Mouse (Mus musculus) kidney, embryonic 16.5 days (tissue): Measurements from ENCODE around the gene Iqsec3. TPM values are rescaled to one million over a fixed set of nuclear protein-coding genes. Genes with fewer than 3 reads are reported as not detected.

Source experiments
- ATAC-seq: fragments of 200-750 bp; cut with Nextera tagmentation; 2 replicates; pipeline ENCODE4 v1.8.0; 2017; ENCODE audit warnings: moderate TSS enrichment; ENCODE audit not compliant: low FRiP score, low TSS enrichment
- H3K27ac ChIP-seq: fragments of 300-500 bp; sonication (generic); 2 replicates; pipeline ENCODE4 v1.5.1; 2014; ENCODE audit warnings: low read length
- H3K27me3 ChIP-seq: fragments of 300-500 bp; sonication (generic); 2 replicates; pipeline ENCODE4 v1.6.1; 2014; ENCODE audit warnings: low read length, control low read depth, mixed read lengths; ENCODE audit not compliant: insufficient read depth
- H3K36me3 ChIP-seq: fragments of 300-500 bp; sonication (generic); 2 replicates; pipeline ENCODE4 v1.6.1; 2014; ENCODE audit warnings: low read length, control low read depth, mixed read lengths; ENCODE audit not compliant: insufficient read depth
- H3K4me1 ChIP-seq: fragments of 300-500 bp; sonication (generic); 2 replicates; pipeline ENCODE4 v1.6.1; 2014; ENCODE audit warnings: low read length, control low read depth, mixed read lengths; ENCODE audit not compliant: insufficient read depth
- H3K4me2 ChIP-seq: fragments of 300-500 bp; sonication (generic); replicated peaks from 2 replicates; pipeline ENCODE4 v1.6.1; 2014; ENCODE audit warnings: low read depth, low read length
- H3K4me3 ChIP-seq: fragments of 300-500 bp; sonication (generic); 2 replicates; pipeline ENCODE4 v1.5.1; 2014; ENCODE audit warnings: mild to moderate bottlenecking, low read length
- H3K9ac ChIP-seq: fragments of 300-500 bp; sonication (generic); replicated peaks from 2 replicates; pipeline ENCODE4 v1.6.1; 2014; ENCODE audit warnings: low read length
- H3K9me3 ChIP-seq: fragments of 300-500 bp; sonication (generic); 2 replicates; pipeline ENCODE4 v1.6.1; 2016; ENCODE audit warnings: low read length, control low read depth
- WGBS: fragments of 180-500 bp; shearing (Covaris S2); extraction: QIAGEN DNeasy Blood & Tissue Kit; methylation state at CpG from one replicate; pipeline ENCODE4 v1.1.7; 2014; 5-methylcytosine and 5-hydroxymethylcytosine counted together
- polyA plus RNA-seq: library from polyadenylated mRNA; unstranded; fragments of >200 nt; fragmentation: Nextera tagmentation; extraction: Ambion mirVana; gene quantifications from 2 replicates; pipeline ENCODE4 v1.2.1, GENCODE M21; 2015

Gene Iqsec3
- polyA plus RNA-seq: 0.04 and 0.09 TPM in 2 replicates

DNA sequence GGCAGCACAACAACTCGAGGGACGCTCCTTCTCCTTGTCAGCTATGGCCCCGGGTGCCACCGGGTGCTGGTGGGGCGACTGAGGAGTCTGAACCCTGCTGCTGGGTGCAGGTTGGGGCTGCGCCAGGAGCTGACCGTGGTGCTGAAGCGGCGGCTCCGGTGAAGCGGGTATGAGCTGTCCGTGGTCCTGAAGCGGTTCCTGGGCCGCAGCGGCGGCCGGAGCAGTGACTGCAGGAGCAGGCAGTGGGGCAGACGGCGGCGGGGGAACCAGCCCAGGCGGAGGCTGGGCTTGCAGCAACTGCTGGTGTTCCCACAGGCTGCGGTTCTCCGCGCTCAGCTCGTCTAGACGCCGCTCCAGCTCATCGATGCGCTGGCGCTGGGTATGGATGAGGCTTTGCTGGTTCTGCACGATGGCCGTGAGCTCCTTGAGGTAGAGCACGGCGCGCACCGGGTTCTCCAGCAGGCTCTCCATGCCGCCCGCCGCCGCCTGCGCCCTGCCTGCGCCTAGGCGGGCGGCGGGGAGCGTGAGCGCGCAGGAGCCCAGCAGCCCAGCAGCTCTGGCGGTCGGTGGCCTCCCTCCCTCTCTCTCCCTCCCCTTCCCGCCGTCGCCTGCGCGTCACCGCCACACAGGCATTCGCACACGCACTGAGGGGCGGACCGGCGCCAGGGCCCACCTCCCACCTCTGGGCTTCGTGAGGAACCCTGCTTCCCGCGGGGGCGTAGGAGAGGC, at the start of gene Iqsec3:
Gene Iqsec3, minus strand, starts transcription at position 586 of the 729 bp plus-strand sequence.
- no peaks in the 10 kb centered on the region for H3K9me3 ChIP-seq
- under 1% methylated on average over 60 of the region's 65 CpGs for WGBS
- H3K27ac ChIP-seq: no peak within 1 kb of the TSS
- H3K9ac ChIP-seq: no peak within 1 kb of the TSS
- H3K27me3 ChIP-seq: peaks cover 19% of the 10 kb centered on the region
- peaks cover 5% of the 10 kb centered on the region; the same call in 1 of the 2 replicates for H3K4me1 ChIP-seq
- no peaks in the 10 kb centered on the region for H3K36me3 ChIP-seq
- H3K4me3 ChIP-seq: peak within 1 kb of the TSS; percentile 35
- ATAC-seq: peak; percentile 99
- H3K4me2 ChIP-seq: peak within 1 kb of the TSS; percentile 63

DNA sequence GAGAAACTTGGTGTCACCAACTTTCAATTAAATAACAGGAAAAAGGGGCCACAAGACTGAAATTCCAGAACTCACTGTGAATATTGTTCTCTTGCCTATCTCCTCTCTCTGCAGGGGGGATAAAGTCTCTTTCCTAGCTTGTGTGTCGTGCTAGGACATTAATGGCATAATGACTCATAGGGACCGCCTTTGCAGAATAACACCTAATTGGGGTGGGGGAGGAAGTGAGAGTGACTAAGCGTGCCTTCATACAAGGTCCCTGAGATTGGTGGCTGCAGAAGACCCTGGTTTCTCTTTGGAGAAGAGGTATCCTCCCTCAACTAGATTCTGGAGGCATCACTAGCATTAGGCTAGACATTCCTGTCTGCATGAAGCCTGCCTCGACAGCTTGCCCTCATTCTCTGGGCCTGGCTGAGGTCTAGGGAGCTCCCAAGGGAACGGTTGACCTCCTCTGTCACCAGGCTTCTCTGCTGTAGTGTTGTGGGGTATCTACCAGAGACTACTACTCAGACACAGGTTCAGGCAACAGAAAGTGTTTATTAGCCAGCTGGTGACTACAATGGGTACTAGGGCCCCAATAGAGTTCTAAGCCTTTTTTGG, 48.7 kb upstream of the Iqsec3 start:
- no peaks in the 10 kb centered on the region for H3K9me3 ChIP-seq
- 67% methylated on average over 5 of the region's 5 CpGs for WGBS
- H3K4me2 ChIP-seq: no peak overlapping the region
- ATAC-seq: no peak
- no peak overlapping the region for H3K27ac ChIP-seq
- no peak overlapping the region for H3K9ac ChIP-seq
- no peak overlapping the region for H3K4me3 ChIP-seq
- no peaks in the 10 kb centered on the region for H3K27me3 ChIP-seq
- no peaks in the 10 kb centered on the region for H3K36me3 ChIP-seq
- H3K4me1 ChIP-seq: no peaks in the 10 kb centered on the region

GRCm38 (mm10) chr6:121521030-121521429, 47.6 kb upstream of the Iqsec3 start:
- Histone ChIP-seq H3K27ac (no peak overlapping the region), H3K4me3 (no peak overlapping the region), H3K36me3 (no peaks in the 10 kb centered on the region), H3K27me3 (no peaks in the 10 kb centered on the region), H3K4me2 (no peak overlapping the region), H3K9me3 (no peaks in the 10 kb centered on the region), H3K4me1 (no peaks in the 10 kb centered on the region), H3K9ac (no peak overlapping the region)
- WGBS: 71% methylated on average over 3 of the region's 3 CpGs
- ATAC-seq: no peak

GRCm38 (mm10) chr6:121519896-121520295, 46.4 kb upstream of the Iqsec3 start:
- H3K4me2 ChIP-seq: no peak overlapping the region
- no peak overlapping the region for H3K9ac ChIP-seq
- H3K36me3 ChIP-seq: no peaks in the 10 kb centered on the region
- 61% methylated on average over 2 of the region's 2 CpGs for WGBS
- H3K4me1 ChIP-seq: no peaks in the 10 kb centered on the region
- no peaks in the 10 kb centered on the region for H3K9me3 ChIP-seq
- no peak for ATAC-seq
- no peak overlapping the region for H3K27ac ChIP-seq
- H3K4me3 ChIP-seq: no peak overlapping the region
- no peaks in the 10 kb centered on the region for H3K27me3 ChIP-seq

DNA sequence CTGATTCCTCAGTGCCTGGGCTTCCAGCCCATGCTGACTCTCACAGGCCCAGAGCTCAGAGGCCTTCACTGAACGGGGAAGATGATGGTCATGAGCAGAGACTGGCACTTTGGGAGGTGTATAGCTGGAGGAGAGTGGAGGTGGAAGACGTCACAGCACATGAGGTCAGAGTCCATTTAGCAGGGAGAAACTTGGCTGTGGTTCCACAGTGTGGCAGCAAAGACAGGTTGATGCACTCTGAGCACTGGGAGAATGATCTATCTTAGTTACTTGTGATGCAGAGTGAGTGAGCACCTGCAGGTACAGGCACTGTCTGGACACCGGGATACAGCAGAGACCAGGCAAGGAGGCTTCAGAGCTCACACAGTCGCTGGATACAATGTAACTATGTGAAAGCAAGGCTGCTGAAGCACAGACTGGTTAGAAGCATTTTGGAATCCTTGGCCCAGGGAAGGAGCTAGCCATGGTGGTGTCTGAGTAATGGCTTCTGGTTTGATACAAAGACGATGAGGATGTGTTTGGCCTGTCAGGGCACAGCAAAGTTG, 45.9 kb upstream of the Iqsec3 start:
- Histone ChIP-seq H3K4me3 (no peak overlapping the region), H3K27ac (no peak overlapping the region), H3K27me3 (no peaks in the 10 kb centered on the region), H3K36me3 (no peaks in the 10 kb centered on the region), H3K4me2 (no peak overlapping the region), H3K9me3 (no peaks in the 10 kb centered on the region), H3K4me1 (no peaks in the 10 kb centered on the region), H3K9ac (no peak overlapping the region)
- 76% methylated on average over 5 of the region's 5 CpGs for WGBS
- no peak for ATAC-seq

DNA sequence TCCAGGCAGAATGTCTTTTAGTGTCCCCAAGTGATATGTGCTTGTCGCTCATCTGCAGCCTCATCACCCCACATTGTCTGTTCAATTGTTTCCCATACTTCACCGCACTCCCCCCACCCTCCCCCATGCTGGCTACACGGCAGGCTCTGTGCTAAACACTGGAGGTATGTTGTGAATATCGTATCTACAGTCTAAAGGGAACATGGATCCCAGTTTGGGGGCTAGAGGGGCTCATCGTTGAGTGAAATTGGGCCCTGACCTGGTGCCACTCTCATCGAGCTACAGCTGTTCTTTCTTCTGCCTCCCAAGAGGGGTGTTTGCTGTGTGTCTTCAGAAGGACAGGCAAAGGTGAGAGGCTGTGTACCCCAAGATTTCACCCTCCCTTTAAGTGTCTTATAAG, 44.2 kb upstream of the Iqsec3 start:
- Histone ChIP-seq H3K4me3 (no peak overlapping the region), H3K4me1 (no peaks in the 10 kb centered on the region), H3K36me3 (no peaks in the 10 kb centered on the region), H3K27ac (no peak overlapping the region), H3K9ac (no peak overlapping the region), H3K27me3 (no peaks in the 10 kb centered on the region), H3K9me3 (no peaks in the 10 kb centered on the region), H3K4me2 (no peak overlapping the region)
- 82% methylated on average over 6 of the region's 6 CpGs for WGBS
- ATAC-seq: no peak

- WGBS: 78% methylated on average over 3 of the region's 3 CpGs
- no peak overlapping the region for H3K9ac ChIP-seq
- H3K4me1 ChIP-seq: no peaks in the 10 kb centered on the region
- H3K36me3 ChIP-seq: no peaks in the 10 kb centered on the region
- no peaks in the 10 kb centered on the region; the same call in 1 of the 2 replicates for H3K9me3 ChIP-seq
- H3K27ac ChIP-seq: no peak overlapping the region
- H3K27me3 ChIP-seq: no peaks in the 10 kb centered on the region
- H3K4me2 ChIP-seq: no peak overlapping the region
- peak; percentile 67 for ATAC-seq
- H3K4me3 ChIP-seq: no peak overlapping the region
These were observed 36.9 kb upstream of the Iqsec3 start for GRCm38 (mm10) chr6:121510381-121510780.

- Histone ChIP-seq H3K4me1 (no peaks in the 10 kb centered on the region), H3K4me3 (no peak overlapping the region), H3K36me3 (no peaks in the 10 kb centered on the region), H3K27ac (no peak overlapping the region), H3K27me3 (no peaks in the 10 kb centered on the region), H3K4me2 (no peak overlapping the region), H3K9me3 (no peaks in the 10 kb centered on the region; the same call in 1 of the 2 replicates), H3K9ac (no peak overlapping the region)
- no peak for ATAC-seq
- 73% methylated on average over 7 of the region's 7 CpGs for WGBS
These were observed 36.4 kb upstream of the Iqsec3 start for GRCm38 (mm10) chr6:121509871-121510270.

DNA sequence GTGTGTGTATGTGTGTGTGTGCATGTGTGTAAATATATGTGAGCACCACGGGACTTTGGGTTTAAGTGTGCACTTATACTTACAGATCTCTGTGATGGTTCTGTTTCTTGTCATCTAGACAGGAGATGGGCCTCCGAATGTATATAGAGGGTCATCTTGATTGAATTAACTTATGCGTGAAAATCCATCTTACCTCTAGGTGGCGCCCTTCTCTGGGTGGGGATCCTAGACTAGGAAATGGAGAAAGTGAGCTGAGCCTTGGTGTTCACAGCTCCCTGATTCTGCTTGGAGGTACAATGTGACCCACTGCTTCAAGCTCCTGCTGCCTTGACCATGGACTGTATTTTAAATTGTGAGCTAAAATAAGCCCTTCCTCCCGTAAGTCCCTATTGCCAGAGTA, 34.8 kb upstream of the Iqsec3 start:
- H3K36me3 ChIP-seq: no peaks in the 10 kb centered on the region
- no peak overlapping the region for H3K9ac ChIP-seq
- H3K27ac ChIP-seq: no peak overlapping the region
- no peaks in the 10 kb centered on the region; the same call in 1 of the 2 replicates for H3K9me3 ChIP-seq
- no peaks in the 10 kb centered on the region for H3K27me3 ChIP-seq
- 72% methylated on average over 5 of the region's 5 CpGs for WGBS
- no peaks in the 10 kb centered on the region for H3K4me1 ChIP-seq
- H3K4me2 ChIP-seq: no peak overlapping the region
- no peak overlapping the region for H3K4me3 ChIP-seq
- no peak for ATAC-seq

GRCm38 (mm10) chr6:121501044-121501638, 27.7 kb upstream of the Iqsec3 start:
- Histone ChIP-seq H3K27me3 (no peaks in the 10 kb centered on the region), H3K27ac (no peak overlapping the region), H3K4me2 (no peak overlapping the region), H3K36me3 (no peaks in the 10 kb centered on the region), H3K9me3 (no peaks in the 10 kb centered on the region), H3K9ac (no peak overlapping the region), H3K4me3 (no peak overlapping the region), H3K4me1 (no peaks in the 10 kb centered on the region)
- 73% methylated on average over 3 of the region's 3 CpGs for WGBS
- ATAC-seq: no peak
